Mouse (Mus musculus) macrophage (primary cell): ENCODE measurements around the gene Lrmda. TPM values are rescaled to one million over a fixed set of nuclear protein-coding genes. Genes with fewer than 3 reads are reported as not detected.
A peak's percentile ranks its signal among the peaks of the same experiment; 100 is the strongest.

Experiments
- H3K27ac ChIP-seq: fragments of 350-480 bp; formaldehyde crosslinking; 2 replicates; pipeline ENCODE4 v1.9.0; 2021
- H3K36me3 ChIP-seq: fragments of 350-480 bp; formaldehyde crosslinking; 2 replicates; pipeline ENCODE4 v1.9.0; 2021; ENCODE audit errors: inconsistent target
- H3K4me3 ChIP-seq: fragments of 350-480 bp; formaldehyde crosslinking; 2 replicates; pipeline ENCODE4 v1.9.0; 2021; ENCODE audit errors: inconsistent target
- H3K79me2 ChIP-seq: fragments of 350-480 bp; formaldehyde crosslinking; 2 replicates; pipeline ENCODE4 v1.9.0; 2021; ENCODE audit errors: inconsistent target
- WGBS: methylation state at CpG from one replicate; pipeline ENCODE4 v1.1.7; 2026; ENCODE audit warnings: inconsistent platforms; ENCODE audit not compliant: missing documents; 5-methylcytosine and 5-hydroxymethylcytosine counted together
- polyA plus RNA-seq: library from polyadenylated mRNA; stranded (reverse); fragments of 250-400 nt; gene quantifications from 3 replicates; pipeline ENCODE4 v1.2.4, GENCODE M21; 2018; ENCODE audit warnings: inconsistent platforms
- total RNA-seq, 78 experiments: library from RNA; depleted of rRNA; stranded (reverse); fragments of 250-400 nt; gene quantifications; 1 replicate in 9 of 78; 2 replicates in 24 of 78; 3 replicates in 43 of 78; 4 replicates in 2 of 78; pipeline ENCODE4 v1.2.4; 2018; ENCODE audit warnings: inconsistent platforms in 56 of 78

The Lrmda gene
- total RNA-seq (2018; cell fraction: chromatin; rRNA removed), result 100 to 1,000 TPM; 118 to 408 (median 284) TPM
- 10 to 100 TPM; 22.7 to 54.5 (median 35.5) TPM for total RNA-seq (2018; cell fraction: cytosol; rRNA removed)
- total RNA-seq (2018; cell fraction: nucleus; rRNA removed), result 100 to 1,000 TPM in 24 of 26 experiments, 10 to 100 TPM in 2; 84.1 to 205 (median 139) TPM
- 18.1 to 23.7 TPM (median 19.6 TPM) in 3 replicates for polyA plus RNA-seq

DNA sequence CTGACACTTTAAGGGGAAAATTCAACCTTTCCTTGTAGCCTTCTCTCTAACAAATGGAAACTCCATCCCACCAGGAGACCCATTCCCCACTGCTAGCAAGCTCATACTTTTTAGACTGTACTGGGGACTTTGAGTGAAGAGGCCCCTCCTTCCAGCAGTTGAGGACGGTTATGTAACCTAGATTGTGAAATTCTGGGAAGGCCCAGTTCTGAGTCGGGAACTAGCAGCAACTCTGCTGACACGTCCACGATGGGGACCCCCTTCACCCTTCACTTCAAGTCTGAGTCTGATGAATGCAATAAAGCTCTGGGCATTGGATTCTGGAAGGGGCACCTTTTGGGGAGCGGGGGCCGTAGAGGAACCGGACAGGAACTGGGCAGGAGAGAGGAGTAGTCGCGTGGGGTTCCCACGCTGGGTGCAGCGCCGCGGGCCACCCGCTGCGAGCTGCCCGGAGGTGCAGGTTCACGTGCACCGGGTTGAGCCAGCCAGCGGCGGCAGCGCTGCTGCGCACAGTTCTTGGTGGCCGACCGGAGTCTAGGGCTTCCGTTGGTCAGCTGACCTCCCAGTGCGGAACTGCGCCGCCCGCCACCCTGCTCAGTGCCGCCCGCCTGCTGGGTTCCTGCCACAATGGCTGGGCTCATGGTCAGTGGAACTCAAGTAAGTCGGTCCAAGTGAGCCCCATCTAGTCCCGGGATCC is at the start of gene Lrmda:
Lrmda (plus strand) TSS at position 461 of the 697 bp plus-strand sequence.
- Histone ChIP-seq H3K79me2 (peaks cover 16% of the 10 kb centered on the region; the same call in 1 of the 2 replicates), H3K27ac (peak within 1 kb of the TSS; percentile 89), H3K36me3 (no peaks in the 10 kb centered on the region), H3K4me3 (peak within 1 kb of the TSS; percentile 69)
- WGBS, result under 1% methylated on average over 33 of the region's 33 CpGs

DNA sequence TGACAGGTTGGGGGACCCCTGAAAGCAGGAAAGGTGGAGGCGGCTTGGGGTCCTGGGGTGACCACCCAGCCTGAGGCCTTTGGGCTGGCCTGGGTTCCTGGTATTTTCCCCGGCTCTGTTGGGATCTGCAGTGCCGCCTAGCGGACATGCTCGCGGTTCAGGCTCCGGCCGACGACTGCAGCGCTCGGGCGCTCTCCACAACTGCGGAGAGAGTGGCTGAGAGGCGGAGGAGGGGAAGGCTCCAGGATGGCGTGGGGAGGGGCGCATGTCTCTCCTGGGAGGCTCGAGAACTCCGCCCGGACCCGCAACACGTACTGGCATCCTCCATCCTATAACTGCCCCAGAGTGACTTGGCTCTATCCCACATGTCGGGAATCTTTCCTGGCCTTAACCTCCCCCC is 38.0 kb upstream of the Lrmda start:
- H3K36me3 ChIP-seq, result no peaks in the 10 kb centered on the region
- WGBS, result 5% methylated on average over 22 of the region's 22 CpGs
- no peak overlapping the region for H3K4me3 ChIP-seq
- H3K79me2 ChIP-seq, result no peaks in the 10 kb centered on the region
- H3K27ac ChIP-seq, result no peak overlapping the region

DNA sequence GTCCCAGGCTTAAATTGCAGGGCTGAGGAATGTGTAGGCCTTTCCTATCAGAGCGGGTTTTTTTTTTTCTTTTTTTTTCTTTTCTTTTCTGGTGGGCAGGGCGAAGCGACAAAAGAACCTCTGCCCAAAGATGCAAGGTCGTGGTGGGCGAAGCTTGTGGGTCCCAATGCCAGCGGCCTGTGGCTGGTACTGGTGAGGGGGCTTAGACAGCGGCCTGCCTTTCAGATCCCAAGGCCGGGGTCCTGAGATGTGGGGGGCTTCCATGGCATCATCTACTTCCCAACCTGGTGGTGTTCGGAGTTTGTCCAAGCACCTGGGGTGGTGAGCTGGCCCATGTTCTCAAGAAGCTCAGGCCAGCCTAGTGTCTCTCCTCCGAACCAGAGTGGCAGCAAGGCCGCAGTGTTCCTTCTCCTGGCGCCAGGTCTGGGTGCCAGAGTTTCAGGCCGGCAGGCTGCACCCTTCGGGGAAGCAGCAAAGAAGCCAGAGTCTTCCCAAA is 37.4 kb upstream of the Lrmda start:
- Histone ChIP-seq H3K36me3 (no peaks in the 10 kb centered on the region), H3K27ac (no peak overlapping the region), H3K79me2 (no peaks in the 10 kb centered on the region), H3K4me3 (no peak overlapping the region)
- WGBS, result 56% methylated on average over 14 of the region's 14 CpGs

DNA sequence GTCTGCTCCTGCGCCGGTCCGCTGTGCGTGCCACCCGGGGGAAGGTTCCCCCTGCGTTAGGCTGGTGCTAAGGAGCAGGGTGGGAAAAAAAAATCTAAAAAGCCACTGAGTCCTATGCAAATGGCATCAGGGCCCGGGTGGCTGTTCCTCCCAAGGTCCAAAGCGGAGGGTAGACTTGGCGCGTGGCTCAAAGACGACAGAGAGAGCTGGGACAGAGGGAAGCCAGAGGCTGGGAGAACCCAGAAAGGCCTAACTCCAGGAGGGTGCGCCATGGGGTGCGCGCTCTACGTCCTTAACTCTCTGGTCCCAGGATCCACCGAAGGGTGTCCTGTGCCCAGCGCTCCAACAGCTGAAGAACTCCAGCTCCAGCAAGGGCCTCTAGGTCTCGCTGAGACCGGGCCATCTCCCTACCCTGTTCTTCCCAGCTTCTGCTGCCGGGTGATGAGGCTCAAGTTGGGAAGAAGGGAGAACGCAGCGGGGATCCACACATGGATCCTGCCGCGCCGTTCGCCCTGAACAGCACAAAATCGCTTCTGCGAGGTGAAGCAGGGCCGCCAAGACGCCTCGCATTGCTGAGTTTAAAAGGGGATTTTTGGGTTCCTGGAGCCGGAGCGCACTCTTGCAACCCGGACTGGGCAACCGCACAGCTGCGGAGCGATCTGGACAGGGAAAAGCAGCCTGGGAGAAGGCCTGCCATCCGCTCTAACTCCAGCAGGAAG is 36.8 kb upstream of the Lrmda start:
- 19% methylated on average over 38 of the region's 38 CpGs for WGBS
- no peak overlapping the region for H3K4me3 ChIP-seq
- H3K79me2 ChIP-seq, result no peaks in the 10 kb centered on the region
- no peak overlapping the region for H3K27ac ChIP-seq
- H3K36me3 ChIP-seq, result no peaks in the 10 kb centered on the region

DNA sequence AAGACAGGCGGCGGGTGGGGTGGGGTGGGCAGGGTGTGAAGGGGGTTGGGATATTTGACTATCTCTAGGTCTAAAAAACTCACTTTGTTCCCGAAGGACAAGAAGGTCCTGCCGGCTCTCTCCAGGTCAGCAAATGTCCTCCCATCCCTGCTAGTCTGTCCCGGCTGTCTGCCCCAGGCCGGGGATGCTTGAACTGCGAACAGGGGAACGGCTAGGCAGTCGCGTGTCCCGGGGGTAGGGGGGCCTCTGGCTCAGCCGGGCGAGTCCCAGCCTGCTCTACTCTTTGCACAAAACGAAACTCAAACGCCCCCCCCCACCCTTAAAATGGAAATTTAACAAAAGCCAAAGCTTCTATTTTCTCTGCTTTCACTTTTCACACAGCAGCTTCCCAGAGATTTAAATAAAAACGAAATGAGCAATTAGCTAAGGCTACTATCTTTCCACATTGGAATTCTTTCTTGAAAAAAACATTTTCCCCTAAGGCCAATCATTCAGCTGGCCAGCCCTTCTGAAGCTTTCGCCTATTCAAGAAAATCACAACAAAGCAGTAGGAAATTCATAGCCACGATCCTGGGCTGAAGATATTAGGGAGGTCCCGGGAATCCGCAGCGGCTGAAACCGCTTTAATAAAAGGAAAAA is 36.1 kb upstream of the Lrmda start:
- Histone ChIP-seq H3K27ac (no peak overlapping the region), H3K79me2 (no peaks in the 10 kb centered on the region), H3K4me3 (no peak overlapping the region; the same call in 1 of the 2 replicates), H3K36me3 (no peaks in the 10 kb centered on the region)
- WGBS, result 18% methylated on average over 21 of the region's 22 CpGs

DNA sequence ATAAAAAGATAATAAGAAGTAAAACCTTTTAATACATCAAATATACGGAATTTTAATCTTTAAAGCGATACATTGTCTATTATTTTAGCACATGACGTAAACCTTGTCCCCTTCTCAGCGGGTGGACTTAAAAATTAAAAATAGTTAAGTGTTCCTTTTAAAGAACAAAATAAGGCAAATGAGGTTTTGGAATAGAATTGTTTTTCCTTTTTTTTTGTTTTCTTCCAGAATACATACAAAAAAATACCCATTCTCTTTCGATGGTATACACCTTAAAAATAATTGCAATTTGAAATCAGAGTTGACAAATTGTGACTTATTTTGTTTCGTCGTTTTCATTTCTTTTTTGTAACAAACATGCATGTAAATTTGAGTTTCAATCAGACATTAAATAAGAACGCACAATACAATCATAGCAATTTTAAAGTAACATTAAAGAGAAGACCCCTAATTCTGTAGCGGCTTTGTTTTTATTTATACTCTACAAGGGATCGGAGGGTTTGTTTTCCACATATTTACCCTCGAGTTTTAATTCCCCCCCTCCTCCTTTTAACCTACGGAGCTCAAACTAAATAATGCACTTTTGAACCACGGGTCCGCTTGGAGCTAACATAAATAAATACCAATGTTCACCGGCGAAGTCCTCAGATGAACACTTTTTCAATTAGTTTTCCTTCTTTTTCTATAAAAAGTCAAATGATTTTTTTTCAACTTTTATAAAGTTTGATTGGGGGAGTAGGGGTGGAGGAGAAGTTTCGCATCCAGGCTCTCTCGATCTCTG is 35.4 kb upstream of the Lrmda start:
- no peaks in the 10 kb centered on the region for H3K79me2 ChIP-seq
- no peak overlapping the region for H3K27ac ChIP-seq
- no peaks in the 10 kb centered on the region for H3K36me3 ChIP-seq
- 52% methylated on average over 18 of the region's 18 CpGs for WGBS
- no peak overlapping the region for H3K4me3 ChIP-seq

DNA sequence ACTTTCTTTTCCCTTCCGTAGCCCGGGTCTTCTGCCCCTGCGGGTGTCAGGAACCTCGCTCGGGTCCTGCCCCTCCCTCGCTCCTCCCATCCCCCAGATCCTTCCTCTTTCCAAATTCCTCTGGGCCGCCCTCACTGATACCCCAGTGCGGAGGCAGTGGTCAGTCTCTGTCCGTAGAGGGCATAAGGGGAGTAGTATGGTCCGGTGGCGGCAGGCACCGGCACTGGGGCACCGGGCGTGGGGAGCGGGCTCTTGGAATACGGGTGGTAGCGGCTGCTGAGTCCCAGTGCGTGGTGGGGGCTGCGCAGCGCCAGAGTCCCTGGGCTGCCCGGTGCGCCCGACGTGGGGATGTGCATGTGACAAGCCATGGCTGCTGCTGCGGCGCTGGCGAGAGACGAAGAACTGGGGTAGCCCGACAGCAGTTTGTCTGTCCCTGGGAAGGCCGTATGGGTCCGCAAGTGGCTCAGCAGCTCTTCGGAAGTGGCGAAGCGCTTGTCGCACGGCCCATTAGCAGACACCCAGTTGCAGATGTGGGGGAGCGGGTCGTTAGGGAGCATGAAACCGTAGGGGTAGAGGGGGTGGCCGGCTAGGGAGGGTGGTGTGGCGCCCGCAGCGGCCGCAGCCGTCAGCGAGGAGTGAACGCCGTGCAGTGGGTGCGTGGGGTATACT is 34.6 kb upstream of the Lrmda start:
- Histone ChIP-seq H3K79me2 (no peaks in the 10 kb centered on the region), H3K4me3 (no peak overlapping the region), H3K36me3 (no peaks in the 10 kb centered on the region), H3K27ac (no peak overlapping the region)
- WGBS, result 28% methylated on average over 49 of the region's 49 CpGs

DNA sequence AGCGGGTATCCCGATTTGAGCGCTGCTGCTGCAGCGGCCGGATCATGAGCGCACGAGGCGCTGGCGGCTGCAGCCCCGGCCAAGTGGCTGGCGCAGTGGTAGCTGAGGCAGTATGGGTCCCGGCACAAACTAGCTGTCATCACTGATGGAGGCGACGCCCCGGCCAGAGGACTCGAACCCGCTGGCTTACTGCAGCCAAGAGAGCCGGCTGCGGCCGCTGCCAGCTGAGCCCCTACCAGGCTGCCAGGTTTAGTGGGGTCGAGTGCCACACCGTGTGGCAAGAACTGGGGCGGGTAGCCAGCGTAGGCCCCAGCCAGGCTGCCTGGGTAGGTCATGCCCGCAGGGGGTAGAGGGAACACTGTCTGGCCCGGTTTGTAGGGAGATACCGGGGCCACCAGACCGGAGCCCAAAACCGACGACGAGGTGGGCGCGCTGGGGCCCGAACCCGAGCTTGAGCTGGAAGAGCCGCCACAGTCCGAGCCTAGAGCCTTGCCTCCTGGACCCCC is 34.0 kb upstream of the Lrmda start:
- no peaks in the 10 kb centered on the region for H3K36me3 ChIP-seq
- H3K27ac ChIP-seq, result no peak overlapping the region
- no peaks in the 10 kb centered on the region for H3K79me2 ChIP-seq
- no peak overlapping the region for H3K4me3 ChIP-seq
- WGBS, result 22% methylated on average over 37 of the region's 37 CpGs

DNA sequence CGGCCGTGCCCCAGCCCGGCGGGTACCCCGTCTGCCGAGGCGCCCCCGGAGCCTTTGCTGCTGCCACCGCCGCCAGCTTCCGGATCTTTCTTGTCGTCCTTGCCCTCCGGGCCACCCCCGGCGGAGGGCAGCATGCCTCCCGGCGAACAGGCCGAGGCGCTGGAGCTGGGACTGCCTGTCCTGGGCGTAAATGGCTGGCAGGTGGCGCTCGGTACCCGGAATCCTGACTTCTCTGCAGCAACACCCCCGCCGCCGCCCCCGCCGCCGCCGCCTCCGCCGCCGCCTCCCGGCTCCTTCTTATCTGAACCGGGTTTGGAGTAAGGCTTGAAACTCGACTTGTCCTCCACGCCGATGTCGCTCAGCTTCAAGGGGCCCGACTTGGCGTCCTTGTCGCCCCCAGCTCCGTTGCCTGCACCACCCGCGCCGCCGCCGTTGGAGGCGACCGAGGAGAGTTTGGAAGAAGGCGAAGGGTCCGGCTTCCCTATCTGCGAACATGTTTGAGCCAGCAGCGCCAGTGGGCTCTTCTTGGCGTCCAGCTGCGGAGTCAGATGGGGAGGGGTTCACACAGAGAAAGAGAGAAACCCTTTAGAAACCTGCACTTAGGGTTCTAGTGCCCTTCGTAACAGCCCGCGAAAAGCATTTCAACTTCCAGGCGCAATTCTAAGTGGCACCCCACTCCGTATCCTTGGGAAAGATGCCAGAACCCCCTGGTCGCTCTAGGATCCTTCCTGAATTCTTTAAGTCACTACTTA is 33.4 kb upstream of the Lrmda start:
- Histone ChIP-seq H3K36me3 (no peaks in the 10 kb centered on the region), H3K27ac (no peak overlapping the region), H3K4me3 (peak overlapping the region; percentile 49), H3K79me2 (no peaks in the 10 kb centered on the region)
- 1% methylated on average over 62 of the region's 62 CpGs for WGBS

DNA sequence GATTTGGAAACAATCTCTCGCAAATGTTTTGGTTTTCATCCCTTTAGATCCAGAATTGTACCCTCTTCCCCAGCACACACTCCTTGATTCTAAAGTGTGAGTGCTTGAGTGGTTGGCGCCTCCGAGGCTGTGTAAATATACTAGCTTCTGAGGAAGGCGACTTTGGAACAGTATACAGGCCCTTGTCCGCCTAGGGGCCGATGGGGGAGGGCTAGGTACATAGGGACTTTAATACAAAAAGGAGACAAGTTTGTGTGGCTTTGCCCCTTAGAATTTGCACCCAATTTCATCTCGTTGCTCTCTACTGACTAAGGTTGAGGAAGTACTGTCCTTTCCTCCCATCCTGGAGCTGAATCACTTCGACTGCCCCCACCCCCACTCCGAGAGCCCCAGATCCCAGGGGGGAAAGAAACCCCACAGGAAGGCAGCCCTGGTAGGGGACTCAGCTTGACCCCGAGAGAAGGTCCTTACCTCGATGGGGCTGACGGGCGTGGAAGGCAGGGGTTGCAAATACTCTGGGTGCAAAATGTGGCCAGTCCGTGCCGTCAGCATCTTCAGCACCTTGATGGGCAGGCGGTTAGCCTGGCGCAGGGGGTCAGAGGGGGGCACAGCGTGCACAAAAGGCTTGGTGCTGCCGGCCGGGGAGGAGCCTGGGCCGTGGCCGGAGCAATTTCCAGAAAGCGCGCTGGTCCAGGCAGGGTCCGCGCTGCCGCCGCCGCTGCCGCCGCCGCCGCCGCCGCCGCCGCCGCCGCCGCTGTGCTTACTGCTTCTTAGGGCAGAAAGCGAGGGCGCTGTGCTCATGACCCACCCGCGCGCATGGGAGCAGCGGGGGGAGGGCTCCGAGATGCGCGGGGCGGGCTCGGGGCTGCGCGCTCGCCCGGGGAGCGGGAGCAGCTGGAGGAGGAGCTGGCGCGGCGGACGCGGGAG is 32.5 kb upstream of the Lrmda start:
- no peaks in the 10 kb centered on the region for H3K79me2 ChIP-seq
- no peak overlapping the region for H3K27ac ChIP-seq
- 2% methylated on average over 59 of the region's 61 CpGs for WGBS
- no peaks in the 10 kb centered on the region for H3K36me3 ChIP-seq
- peak overlapping the region; percentile 49 for H3K4me3 ChIP-seq

DNA sequence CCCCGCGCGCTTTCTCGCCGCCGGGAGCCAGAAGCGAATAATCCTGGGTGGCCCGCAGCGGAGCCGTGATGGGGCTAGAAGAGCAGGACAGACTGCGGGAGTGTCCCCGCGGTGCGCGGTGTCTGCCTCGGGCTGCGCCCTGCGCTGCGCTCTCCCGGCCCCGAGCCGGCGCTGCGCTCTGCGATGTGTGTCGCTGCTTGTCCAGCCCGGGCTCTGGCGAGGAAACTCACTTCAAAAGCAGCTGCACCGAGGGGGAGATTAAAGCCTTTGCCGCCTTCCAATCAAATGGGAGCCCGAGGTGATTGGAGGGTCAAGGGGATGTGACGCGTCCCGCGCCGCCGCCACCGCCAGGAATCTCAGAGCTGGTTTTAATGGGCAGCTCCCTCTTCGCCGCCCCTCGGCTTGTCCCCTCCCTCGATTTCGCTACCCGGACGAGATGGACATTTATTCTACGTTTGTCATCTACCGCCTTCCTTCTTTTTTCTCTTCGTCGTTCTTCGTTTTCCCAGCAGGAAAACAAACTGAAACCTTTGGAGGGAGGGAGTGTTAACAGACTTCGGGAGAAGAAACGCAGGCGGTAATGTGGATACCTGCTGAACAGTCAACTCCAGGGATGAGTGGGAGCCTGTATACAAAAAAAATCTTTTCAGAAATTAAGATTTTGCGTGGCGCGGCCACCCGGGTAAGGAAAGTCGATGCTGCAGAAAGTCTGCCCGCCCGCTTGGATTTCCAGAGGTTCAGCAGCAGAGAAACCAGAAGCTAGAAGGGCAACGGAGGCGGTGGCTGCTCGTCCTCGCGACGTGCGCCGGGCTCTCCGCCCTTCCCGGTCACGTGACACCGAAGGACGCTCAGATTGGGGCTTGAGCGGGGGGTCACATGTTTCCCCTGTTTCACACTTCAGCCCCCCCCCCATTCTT is 31.6 kb upstream of the Lrmda start:
- Histone ChIP-seq H3K4me3 (peak overlapping the region; percentile 51), H3K36me3 (no peaks in the 10 kb centered on the region), H3K79me2 (no peaks in the 10 kb centered on the region), H3K27ac (peak overlapping the region; percentile 39)
- WGBS, result under 1% methylated on average over 74 of the region's 74 CpGs
